Mouse (Mus musculus) lung, adult 2 months (tissue): ENCODE data around the gene Cryba1. TPM values are rescaled to one million over a fixed set of nuclear protein-coding genes. Genes with fewer than 3 reads are reported as not detected.
A peak's percentile ranks its signal among the peaks of the same experiment; 100 is the strongest.
"Not testable (repeated sequence)": the region's sequence is repeated elsewhere in the genome, so short reads cannot be mapped to it uniquely, and the experiment has no call there.

Experiments used
- DNase-seq: peaks from one replicate; pipeline ENCODE4 v3.0.0; 2022
- H3K4me1 ChIP-seq: fragments of 200-500 bp; 2 replicates; pipeline ENCODE4 v1.6.1; 2011; ENCODE audit warnings: low read length; ENCODE audit not compliant: control insufficient read depth, insufficient read depth
- H3K4me3 ChIP-seq: fragments of 200-500 bp; replicated peaks from 2 replicates; pipeline ENCODE3; 2011; ENCODE audit warnings: low read depth, mild to moderate bottlenecking, control low read depth, low read length; ENCODE audit errors: extremely low read depth
- CTCF ChIP-seq: fragments of 200-500 bp; IDR thresholded peaks from 2 replicates; pipeline ENCODE4 v1.5.1; 2011; ENCODE audit warnings: mild to moderate bottlenecking, low read length, control low read depth; ENCODE audit not compliant: insufficient read depth
- POLR2A ChIP-seq: fragments of 200-500 bp; IDR thresholded peaks from 2 replicates; pipeline ENCODE4 v1.6.1; 2011; ENCODE audit warnings: low read depth, mild to moderate bottlenecking, control low read depth, low read length, borderline replicate concordance; ENCODE audit errors: extremely low read depth
- WGBS: fragments of 180-500 bp; shearing (Covaris S2); methylation state at CpG from one replicate; pipeline ENCODE4 v1.1.7; 2018; 5-methylcytosine and 5-hydroxymethylcytosine counted together
- polyA plus RNA-seq: library from polyadenylated mRNA; depleted of rRNA; stranded (reverse); fragments of >200 nt; gene quantifications from 2 replicates; pipeline ENCODE4 v1.2.3, GENCODE M21; 2012

The Cryba1 gene
- polyA plus RNA-seq, 1 experiment, result not detected

- WGBS, result 2% methylated on average over 79 of the region's 79 CpGs
- peaks cover 23% of the 10 kb centered on the region for H3K4me1 ChIP-seq
- TF ChIP-seq CTCF (no peak), POLR2A (no peak)
- peak; percentile 88 for DNase-seq
- peak within 1 kb of the TSS; percentile 76 for H3K4me3 ChIP-seq
Measured at GRCm38 (mm10) chr11:77762783-77763672, 37.9 kb upstream of the Cryba1 start, which contains the start of gene Myo18a. TSS of gene Myo18a (plus strand) at chr11:77763246.

GRCm38 (mm10) chr11:77760031-77760430, 34.9 kb upstream of the Cryba1 start:
- no peak for DNase-seq
- Histone ChIP-seq H3K4me1 (peaks cover 7% of the 10 kb centered on the region; the same call in 1 of the 2 replicates), H3K4me3 (no peak overlapping the region)
- 84% methylated on average over 4 of the region's 4 CpGs for WGBS
- TF ChIP-seq POLR2A, result no peak
- TF ChIP-seq CTCF, result no peak

GRCm38 (mm10) chr11:77753469-77753868, 28.4 kb upstream of the Cryba1 start:
- no peak for DNase-seq
- 85% methylated on average over 3 of the region's 3 CpGs for WGBS
- Histone ChIP-seq H3K4me1 (no peaks in the 10 kb centered on the region), H3K4me3 (no peak overlapping the region)
- TF ChIP-seq CTCF, result no peak
- TF ChIP-seq POLR2A, result no peak

GRCm38 (mm10) chr11:77752525-77752924, 27.4 kb upstream of the Cryba1 start:
- TF ChIP-seq CTCF, result no peak
- no peaks in the 10 kb centered on the region for H3K4me1 ChIP-seq
- WGBS, result 77% methylated on average over 5 of the region's 5 CpGs
- no peak for DNase-seq
- H3K4me3 ChIP-seq, result no peak overlapping the region

- Histone ChIP-seq H3K4me3 (no peak overlapping the region), H3K4me1 (no peaks in the 10 kb centered on the region)
- no peak for DNase-seq
- no peak for TF ChIP-seq CTCF
- TF ChIP-seq POLR2A, result no peak
- WGBS, result 77% methylated on average over 5 of the region's 5 CpGs
Measured at GRCm38 (mm10) chr11:77748996-77749395, 23.9 kb upstream of the Cryba1 start.

- not testable (repeated sequence) for H3K4me3 ChIP-seq, H3K4me1 ChIP-seq, DNase-seq
- WGBS, result 92% methylated on average over 14 of the region's 15 CpGs
Measured at GRCm38 (mm10) chr11:77747103-77747502, 22.0 kb upstream of the Cryba1 start.

GRCm38 (mm10) chr11:77746652-77747051, 21.6 kb upstream of the Cryba1 start:
- DNase-seq, result no peak
- TF ChIP-seq CTCF, result no peak
- TF ChIP-seq POLR2A, result no peak
- 75% methylated on average over 4 of the region's 4 CpGs for WGBS
- H3K4me1 ChIP-seq, result no peaks in the 10 kb centered on the region
- no peak overlapping the region for H3K4me3 ChIP-seq

- Histone ChIP-seq H3K4me3 (no peak overlapping the region), H3K4me1 (no peaks in the 10 kb centered on the region)
- DNase-seq, result peak; percentile 56
- 24% methylated on average over 6 of the region's 6 CpGs for WGBS
- TF ChIP-seq CTCF, result peak; percentile 59
- no peak for TF ChIP-seq POLR2A
Measured at GRCm38 (mm10) chr11:77743966-77744365, 18.9 kb upstream of the Cryba1 start.

GRCm38 (mm10) chr11:77738555-77738954, 13.5 kb upstream of the Cryba1 start:
- Histone ChIP-seq H3K4me3 (no peak overlapping the region), H3K4me1 (no peaks in the 10 kb centered on the region)
- 73% methylated on average over 7 of the region's 7 CpGs for WGBS
- TF ChIP-seq CTCF (no peak), POLR2A (no peak)
- DNase-seq, result no peak

GRCm38 (mm10) chr11:77737289-77737688, 12.2 kb upstream of the Cryba1 start:
- TF ChIP-seq POLR2A (no peak), CTCF (peak; percentile 88)
- H3K4me3 ChIP-seq, result no peak overlapping the region
- under 1% methylated on average over 6 of the region's 6 CpGs for WGBS
- no peaks in the 10 kb centered on the region for H3K4me1 ChIP-seq
- DNase-seq, result peak; percentile 79
